Mouse (Mus musculus) liver, adult (tissue): ENCODE results near the gene Alg9.

Experiments used
- GATA4 ChIP-seq: IDR thresholded peaks from 2 replicates; pipeline ENCODE4 v1.6.1; 2014; ENCODE audit warnings: mild to moderate bottlenecking, low read length; ENCODE audit not compliant: insufficient replicate concordance

Alg9 gene

DNA sequence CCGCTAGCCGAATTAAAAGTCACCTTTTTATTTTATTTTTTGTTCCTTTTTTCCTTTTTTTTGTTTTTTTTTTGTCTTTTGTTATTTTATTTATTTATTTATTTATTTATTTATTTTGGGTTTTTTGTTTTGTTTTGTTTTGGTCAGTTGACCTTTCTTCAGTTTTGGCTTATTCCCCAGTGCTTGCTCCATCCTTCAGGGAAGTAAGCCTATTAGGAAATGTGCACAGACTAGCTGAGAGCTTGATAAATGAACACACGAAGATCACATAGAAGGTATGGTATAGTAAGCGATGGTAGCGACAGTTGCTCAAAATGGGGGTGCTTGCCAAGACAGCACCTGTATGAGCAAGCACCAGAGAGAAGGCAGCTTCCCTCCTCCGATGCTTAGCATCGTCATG, 22.8 kb downstream of the Alg9 start:
- no peak for TF ChIP-seq GATA4

DNA sequence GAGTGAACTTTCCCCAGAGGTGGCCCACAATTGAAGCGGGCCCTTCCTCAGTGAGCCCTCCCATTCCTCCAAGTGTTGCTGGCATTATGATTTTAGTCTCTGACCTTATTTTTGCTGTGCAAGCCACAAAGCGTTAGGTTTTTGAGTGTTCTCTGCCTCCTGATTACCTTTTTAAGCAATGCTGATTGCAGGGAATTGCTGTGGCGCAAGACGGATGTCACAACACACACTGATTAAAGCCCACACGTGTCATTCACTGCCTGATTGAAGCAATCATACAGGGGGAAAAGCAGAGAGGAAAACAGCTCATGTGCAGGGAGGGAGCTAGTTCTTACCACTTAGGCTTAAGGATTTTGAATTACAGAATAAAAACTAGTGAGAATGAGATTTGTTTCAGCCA, 23.5 kb downstream of the Alg9 start:
- peak; percentile 65; the same call in 1 of the 2 replicates for TF ChIP-seq GATA4

DNA sequence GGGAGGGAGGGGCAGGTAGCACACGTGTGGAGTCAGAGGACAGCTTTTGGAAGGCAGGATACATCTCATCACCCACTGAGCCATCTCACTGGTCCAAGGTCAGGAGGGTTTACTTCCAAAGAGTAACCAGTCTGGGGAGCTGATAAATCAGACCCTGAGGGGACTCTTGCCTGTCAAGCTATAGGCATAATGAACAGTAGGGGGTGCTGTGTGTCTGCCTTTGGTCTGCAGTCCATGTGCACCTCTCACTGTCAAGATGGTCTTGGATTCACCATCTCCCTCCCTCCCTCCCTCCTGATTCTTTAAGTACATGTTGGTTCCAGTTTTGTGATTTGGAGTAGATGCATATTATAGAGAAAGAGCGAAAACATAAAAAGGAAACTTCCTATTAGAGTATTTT, 26.2 kb downstream of the Alg9 start:
- TF ChIP-seq GATA4, result no peak

DNA sequence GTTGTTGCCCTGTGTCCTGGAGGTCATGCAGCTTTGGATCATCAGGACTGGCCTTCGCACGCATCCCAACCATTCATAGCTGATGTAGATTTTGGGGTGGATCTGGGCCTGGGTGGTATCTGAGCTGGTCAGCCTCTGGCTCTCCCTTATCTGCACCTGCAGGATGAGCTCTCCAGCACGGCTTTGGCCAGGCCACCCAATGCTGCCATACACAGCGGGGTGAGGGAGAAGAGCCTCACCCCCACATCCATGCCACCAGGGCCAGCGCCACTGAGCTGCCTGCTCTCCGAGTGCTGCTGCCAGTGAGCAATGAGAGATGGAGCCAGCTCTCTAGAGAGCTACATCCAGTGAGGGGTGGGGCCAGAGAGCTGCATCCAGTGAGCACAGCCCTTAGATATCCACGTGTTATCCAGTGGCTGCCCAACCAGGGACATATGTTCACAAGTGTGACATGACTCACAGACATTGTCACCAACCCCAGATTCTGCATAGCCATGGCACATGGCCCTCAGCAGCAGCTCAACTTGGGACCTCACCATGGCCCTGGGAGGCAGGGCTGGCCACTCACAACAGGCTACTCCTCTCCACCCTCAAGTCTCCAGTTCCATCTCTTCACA, 28.3 kb downstream of the Alg9 start:
- no peak for TF ChIP-seq GATA4

DNA sequence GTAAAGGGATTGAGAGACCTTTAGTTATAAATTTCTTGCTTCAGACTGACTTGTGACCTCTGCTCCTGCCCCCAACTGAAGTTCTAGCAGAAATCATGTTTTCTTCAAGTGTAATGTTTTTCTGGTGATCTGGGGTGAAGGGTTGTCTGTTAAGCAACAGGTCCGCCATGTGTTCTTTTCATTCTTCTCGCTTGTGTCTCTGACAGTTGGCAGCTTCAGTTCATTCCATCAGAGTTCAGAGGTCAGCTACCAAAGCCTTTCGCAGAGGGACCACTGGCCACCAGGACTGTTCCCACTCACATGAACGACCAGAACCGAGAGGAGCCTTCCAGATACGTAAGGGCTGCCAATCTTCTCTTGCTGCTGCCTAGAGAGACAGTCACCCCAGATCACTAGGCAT, 33.7 kb downstream of the Alg9 start:
- no peak for TF ChIP-seq GATA4

DNA sequence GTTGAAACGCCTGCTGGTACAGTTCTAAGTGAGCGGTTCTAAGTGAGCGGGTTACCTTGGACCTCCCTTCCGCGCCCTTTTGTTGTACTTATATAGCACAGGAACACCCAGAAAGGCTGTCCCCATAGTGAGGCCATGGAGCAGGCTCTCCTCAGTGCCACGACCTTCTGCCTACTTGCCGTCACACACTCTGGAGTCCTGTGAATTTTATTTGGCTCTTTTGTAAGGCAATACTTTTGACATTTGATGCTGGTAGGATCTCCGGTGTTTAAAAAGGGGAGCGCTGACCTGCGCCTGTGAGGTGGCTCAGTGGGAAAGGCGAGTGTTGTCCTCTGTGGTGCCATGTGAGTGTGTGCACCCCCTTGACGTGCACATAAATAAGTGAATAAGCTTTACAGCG, 34.3 kb downstream of the Alg9 start:
- no peak for TF ChIP-seq GATA4

DNA sequence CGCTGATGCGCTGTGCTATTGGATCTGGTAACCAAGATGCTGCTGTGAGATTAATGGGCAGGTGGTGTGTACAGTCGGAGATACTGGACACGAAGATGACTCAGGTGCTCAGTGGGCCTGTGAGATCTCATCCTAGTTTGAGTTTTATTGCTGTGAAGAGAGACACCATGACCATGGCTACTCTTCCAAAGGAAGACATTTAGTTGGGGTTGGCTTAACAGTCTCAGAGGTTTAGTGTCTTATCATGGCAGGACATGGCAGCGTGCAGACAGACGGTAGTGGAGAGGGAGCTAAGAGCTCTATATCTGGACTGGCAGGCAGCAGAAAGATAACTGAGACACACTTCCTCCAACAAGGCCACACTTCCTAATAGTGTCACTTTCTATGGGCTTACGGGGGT, 36.4 kb downstream of the Alg9 start:
- no peak for TF ChIP-seq GATA4

DNA sequence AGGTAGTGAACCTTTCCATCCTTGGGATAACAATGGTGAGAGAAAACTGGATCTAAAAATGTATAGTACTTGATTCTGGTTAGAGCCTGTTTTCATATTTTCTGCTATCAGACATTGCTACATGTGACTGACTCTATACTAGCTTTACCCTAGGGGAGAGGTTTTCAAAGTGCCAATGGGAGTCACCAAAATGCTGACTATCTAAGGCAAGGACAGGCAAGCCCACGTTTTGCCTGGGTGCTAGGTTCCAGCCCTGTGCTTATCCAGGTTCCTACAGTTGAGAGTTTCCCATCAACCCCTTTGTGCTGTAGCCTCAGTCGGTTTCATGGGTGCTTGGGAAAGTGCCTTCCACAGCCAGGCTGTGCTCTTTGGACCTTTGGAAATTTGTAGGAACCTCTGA, 36.9 kb downstream of the Alg9 start:
- TF ChIP-seq GATA4, result no peak

DNA sequence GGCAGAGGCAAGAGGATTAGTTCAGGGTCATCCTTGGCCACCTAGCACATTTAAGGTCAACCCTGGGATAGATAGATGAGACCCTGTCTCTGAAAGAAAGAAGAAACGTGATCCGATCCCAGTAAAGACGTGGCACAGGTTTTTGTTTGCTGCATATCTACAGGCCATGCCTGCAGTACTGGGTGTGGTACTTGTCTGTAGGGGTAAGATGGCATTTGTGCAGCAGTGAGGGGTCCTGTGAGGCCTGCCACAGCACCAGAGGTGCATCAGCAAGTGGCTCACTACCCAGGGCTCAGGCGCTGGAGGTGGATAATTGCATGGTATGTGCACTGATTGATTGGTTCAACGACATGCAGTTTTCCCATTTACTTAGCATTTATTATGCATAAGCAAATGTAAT, 39.0 kb downstream of the Alg9 start:
- TF ChIP-seq GATA4, result no peak

DNA sequence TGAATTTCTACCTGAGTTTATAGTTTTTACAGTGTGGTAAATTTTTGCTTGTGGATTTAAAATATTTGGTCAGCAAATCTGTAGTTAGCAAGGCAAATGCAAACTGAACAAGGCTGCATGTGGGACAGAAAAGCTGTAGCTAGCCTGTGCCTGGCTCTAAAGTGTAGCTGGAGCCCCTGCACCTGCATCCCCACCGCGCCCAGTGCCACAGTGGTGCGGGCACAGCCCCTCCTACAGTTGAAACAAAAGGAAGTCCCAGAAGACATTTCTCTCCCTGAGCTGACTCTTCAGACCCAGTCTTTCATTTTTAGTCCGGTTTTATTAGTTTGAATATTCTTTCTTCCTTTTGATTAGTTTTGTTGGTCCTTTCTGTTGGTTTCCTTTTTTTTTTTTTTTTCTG, 40.8 kb downstream of the Alg9 start:
- TF ChIP-seq GATA4, result no peak

DNA sequence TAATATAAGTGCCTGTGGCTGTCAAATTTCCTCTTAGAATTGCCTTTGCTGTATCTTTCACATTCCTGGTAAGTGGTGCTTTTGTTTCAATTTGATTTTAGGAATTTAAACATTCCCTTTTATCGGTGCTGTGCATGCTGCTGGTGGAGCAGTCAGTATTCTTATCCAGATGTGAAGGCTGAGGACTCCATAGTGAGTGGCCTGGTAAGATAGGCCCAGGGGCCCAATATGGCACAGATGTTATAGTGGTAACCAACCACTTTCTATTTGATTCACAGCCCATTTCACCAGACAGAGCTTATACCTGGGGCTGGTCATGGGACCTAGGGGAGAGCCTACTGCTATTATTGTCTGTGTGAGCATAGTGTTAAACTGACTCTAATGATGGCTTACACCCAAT, 41.7 kb downstream of the Alg9 start:
- no peak for TF ChIP-seq GATA4

DNA sequence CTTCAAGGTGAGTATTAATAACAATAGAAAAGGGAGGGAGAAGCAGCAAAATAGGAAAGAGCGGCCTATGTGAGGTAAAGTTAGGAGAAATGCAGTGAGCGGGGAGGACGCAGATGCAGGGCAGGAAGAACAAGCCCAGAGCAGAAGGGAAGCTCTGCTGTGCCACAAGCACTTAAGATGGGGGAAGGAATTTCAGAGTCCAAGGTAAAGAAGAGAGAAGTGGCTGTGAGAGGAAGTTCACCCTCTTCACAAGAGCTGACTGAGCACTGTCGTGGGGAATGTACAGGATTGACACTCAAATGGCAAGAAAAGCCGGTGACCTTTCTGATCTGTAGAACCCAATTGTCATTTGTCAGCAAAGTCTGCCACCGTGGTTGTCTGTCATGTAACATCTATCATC, 43.2 kb downstream of the Alg9 start:
- TF ChIP-seq GATA4, result no peak

DNA sequence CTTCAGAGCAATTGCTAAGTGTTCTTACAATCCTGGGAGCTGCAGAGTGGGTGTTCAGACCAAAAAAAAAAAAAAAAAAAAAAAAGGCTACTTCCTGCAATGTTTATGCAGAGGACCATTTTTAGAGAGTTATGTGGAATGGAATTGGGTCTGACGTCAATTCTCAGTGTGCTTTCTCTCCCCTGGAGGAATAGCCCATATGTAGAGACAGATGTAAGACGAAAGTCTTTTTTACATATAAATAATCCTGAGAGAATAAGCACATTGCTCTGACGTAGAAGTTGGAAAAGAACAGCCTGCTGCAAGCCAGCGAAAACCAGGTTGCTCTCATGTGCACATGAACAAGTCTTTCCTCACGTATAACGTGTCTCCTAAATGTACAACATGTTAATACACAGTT, 44.9 kb downstream of the Alg9 start:
- TF ChIP-seq GATA4, result no peak

DNA sequence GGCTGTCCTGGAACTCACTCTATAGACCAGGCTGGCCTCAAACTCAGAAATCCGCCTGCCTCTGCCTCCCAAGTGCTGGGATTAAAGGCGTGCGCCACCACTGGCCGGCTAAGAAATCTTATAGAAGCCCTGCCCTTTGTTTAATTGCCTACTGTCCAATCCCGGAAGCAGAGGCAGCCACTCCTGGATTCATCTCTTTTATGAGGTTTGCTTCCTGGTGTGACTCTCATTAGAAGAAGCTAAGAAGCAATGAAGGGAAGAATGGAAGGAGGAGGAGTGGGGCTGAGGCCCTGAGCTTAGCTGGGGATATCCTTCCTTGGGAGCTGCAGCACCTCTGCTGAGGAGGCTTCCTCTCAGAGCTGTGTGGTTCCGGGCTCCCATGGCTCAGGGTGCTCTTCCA, 46.8 kb downstream of the Alg9 start:
- no peak for TF ChIP-seq GATA4

DNA sequence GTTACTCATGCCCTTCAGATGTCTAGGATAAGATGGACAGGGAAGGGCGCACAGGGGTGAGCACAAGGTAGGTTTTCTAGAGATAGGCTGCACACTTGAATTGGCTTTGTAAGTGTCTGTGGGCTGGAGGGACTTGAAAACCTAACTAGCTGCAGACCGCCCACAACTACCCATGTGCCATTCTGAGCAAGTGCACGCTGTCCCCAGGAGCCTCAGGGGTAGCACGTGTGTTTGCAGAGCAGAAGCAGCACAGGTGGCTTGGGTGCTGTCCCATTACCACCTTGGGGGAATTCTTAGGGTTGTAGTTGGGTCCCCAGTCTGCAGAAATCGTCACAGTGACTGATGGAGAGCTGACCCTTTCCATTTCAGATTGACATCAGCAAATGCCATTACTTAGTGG, 47.4 kb downstream of the Alg9 start:
- no peak for TF ChIP-seq GATA4

DNA sequence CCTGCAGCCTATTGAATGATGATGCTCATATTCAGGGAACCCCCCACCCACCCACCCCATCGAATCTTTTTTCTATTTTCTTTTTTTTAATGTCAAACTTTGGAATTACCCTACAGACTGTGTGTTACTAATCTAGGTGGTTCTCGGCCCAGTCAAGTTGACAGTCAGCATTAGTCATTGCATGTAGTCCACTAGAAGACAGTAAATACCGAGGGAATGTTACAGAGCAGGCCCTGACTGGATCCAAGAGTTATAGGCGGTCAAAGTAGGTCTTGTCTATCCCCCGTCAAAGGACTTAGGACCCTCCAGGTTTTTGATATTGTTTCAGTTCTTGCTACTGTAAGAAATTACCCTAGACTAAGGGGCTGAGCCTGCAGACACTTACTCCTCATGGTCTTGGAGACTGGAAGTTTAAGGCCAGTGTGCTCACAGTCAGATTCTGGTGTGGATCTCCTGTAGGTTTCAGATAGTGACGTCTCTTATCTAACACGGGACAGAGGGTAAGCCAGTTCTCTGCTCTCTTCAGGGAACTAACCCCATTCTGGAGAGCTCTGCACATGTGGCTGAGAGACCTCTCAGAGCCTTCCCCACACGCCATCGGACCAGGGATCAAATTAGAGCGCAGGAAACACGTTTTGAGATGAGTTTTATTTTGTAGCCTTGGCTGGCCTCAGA, 49.1 kb downstream of the Alg9 start:
- TF ChIP-seq GATA4, result no peak

DNA sequence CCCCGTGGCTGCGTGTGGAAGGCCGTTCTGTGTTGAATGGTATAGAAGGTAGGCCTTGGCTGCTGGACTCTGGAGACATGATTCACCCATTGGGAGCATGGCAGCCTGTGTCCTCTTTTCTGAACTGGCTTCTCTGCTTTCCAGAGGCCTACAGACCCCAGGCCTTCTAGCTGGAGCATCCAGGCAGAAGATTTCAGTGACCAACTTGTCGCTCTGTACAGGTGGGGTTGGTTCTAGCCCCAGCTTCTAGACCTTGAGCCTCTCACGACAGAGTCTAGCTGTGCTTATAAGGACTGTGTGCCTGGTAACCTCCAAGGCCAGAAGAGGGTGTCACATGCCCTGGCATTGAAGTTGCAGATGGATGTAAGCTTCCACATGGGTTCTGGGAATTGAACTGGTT, 56.7 kb downstream of the Alg9 start:
- no peak for TF ChIP-seq GATA4

DNA sequence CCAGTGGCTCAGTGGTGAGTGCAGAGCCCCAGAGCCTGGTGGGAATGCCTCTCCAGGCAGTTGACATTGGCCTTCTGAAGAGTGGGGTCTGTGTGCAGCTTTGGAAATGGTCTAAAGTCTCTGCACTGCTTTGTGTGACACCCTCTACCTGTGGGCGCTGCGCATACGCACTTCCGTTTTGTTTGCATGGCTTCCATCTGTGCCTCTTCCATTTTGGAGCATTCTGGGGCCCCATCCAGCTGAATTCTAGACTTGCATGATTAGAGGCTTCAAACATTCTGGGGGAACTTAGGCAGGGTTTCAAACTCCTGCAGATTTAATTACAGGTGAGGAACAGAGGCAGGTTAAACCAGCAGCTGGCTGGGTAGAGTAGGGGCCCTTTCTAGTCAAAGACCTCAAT, 57.3 kb downstream of the Alg9 start:
- no peak for TF ChIP-seq GATA4

DNA sequence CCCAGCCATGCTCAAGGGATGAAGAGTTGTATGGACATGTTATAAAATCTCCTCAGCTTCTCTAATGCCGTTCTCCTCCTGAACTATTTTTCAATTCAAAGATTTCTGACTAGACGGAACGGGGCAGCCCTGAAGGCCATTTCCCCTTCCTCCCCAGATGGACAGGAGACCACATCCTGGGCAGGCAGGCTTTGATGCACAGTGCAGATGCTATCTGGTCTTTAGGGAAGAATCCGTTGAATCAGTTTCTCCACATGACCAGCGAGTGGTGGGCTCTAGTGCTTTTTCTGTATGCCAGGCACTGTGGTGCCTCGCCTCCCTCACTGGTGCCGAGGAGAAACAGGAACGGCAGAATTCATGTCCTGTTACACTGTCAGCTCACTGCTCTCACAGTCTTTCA, 59.0 kb downstream of the Alg9 start:
- TF ChIP-seq GATA4, result no peak
